Mouse (Mus musculus) cerebellum, postnatal 4 days (tissue): Measurements from ENCODE around the gene Cuedc2.

Experiments used
- DNase-seq, 2 experiments: peaks; one replicate each; pipeline ENCODE4 v3.0.0; 2022; ENCODE audit warnings: low spot score in 2 of 2, mixed read lengths in 1 of 2

Cuedc2 gene

GRCm38 (mm10) chr19:46338331-46338936, at the start of gene Cuedc2:
Gene Cuedc2 (minus strand): TSS chr19:46338702.
- peak; percentile 94 to 99 for DNase-seq

- no peak for DNase-seq
These were observed 43.8 kb upstream of the Cuedc2 start for GRCm38 (mm10) chr19:46382275-46382674.

GRCm38 (mm10) chr19:46375891-46376290, 37.4 kb upstream of the Cuedc2 start:
- DNase-seq: no peak

GRCm38 (mm10) chr19:46375489-46375888, 37.0 kb upstream of the Cuedc2 start:
- DNase-seq: peak in 1 of 2 experiments; percentile 38

GRCm38 (mm10) chr19:46374477-46375088, 36.1 kb upstream of the Cuedc2 start:
- no peak for DNase-seq

- DNase-seq: peak in 1 of 2 experiments; percentile 56
These were observed 30.7 kb upstream of the Cuedc2 start for GRCm38 (mm10) chr19:46369204-46369603.

GRCm38 (mm10) chr19:46367798-46368590, 29.5 kb upstream of the Cuedc2 start:
- no peak for DNase-seq

- DNase-seq: no peak
These were observed 24.9 kb upstream of the Cuedc2 start for GRCm38 (mm10) chr19:46363294-46364009.

GRCm38 (mm10) chr19:46362104-46362503, 23.6 kb upstream of the Cuedc2 start:
- no peak for DNase-seq

- no peak for DNase-seq
These were observed 19.9 kb upstream of the Cuedc2 start for GRCm38 (mm10) chr19:46358381-46358780.

GRCm38 (mm10) chr19:46357344-46358280, 19.1 kb upstream of the Cuedc2 start:
- no peak for DNase-seq

- peak; percentile 66 to 81 for DNase-seq
These were observed 18.2 kb upstream of the Cuedc2 start for GRCm38 (mm10) chr19:46356701-46357138.

GRCm38 (mm10) chr19:46350168-46350932, 11.8 kb upstream of the Cuedc2 start, which contains the start of gene 2310034G01Rik:
Gene 2310034G01Rik (minus strand): TSS chr19:46350302.
- DNase-seq: no peak

- DNase-seq: no peak
These were observed 11.0 kb upstream of the Cuedc2 start for GRCm38 (mm10) chr19:46349550-46349949.

- peak; percentile 66 to 83 for DNase-seq
These were observed 10.4 kb upstream of the Cuedc2 start for GRCm38 (mm10) chr19:46348761-46349458.

GRCm38 (mm10) chr19:46347936-46348668, 9.6 kb upstream of the Cuedc2 start:
- DNase-seq: no peak

GRCm38 (mm10) chr19:46347146-46347545, 8.6 kb upstream of the Cuedc2 start:
- no peak for DNase-seq

GRCm38 (mm10) chr19:46344710-46345419, 6.4 kb upstream of the Cuedc2 start:
- DNase-seq: no peak
